Mouse (Mus musculus): ENCODE measurements around the gene Slc38a5.

The Slc38a5 gene

GRCm38 (mm10) chrX:8309302-8309701, 38.4 kb downstream of the Slc38a5 start:
- in situ Hi-C loops (cut with MboI, MseI), result loop anchor here (10.0 kb wide), 1 partner anchor 1685 kb away; no protein-coding TSS in a partner anchor

GRCm38 (mm10) chrX:8314905-8315304, 44.0 kb downstream of the Slc38a5 start:
- in situ Hi-C loops (cut with MboI, MseI), result loop anchor here (10.0 kb wide), 1 partner anchor 1890 kb away; no protein-coding TSS in a partner anchor

- in situ Hi-C loops (cut with MboI, MseI), result no loop called here
These were observed 56.2 kb downstream of the Slc38a5 start, which contains the start of gene Ssxb10 for GRCm38 (mm10) chrX:8327124-8327523. Gene Ssxb10 (plus strand): TSS chrX:8327424.

All from T-helper 1 cell (primary cell).